Mouse (Mus musculus): ENCODE measurements around the gene Arhgap22.
A peak's percentile ranks its signal among the peaks of the same experiment; 100 is the strongest.

The Arhgap22 gene

GRCm38 (mm10) chr14:33215163-33215562 is 1.3 kb downstream of the Arhgap22 start:
- no peak for DNase-seq

- DNase-seq: no peak
Measured at GRCm38 (mm10) chr14:33216343-33217208, 2.8 kb downstream of the Arhgap22 start.

DNA sequence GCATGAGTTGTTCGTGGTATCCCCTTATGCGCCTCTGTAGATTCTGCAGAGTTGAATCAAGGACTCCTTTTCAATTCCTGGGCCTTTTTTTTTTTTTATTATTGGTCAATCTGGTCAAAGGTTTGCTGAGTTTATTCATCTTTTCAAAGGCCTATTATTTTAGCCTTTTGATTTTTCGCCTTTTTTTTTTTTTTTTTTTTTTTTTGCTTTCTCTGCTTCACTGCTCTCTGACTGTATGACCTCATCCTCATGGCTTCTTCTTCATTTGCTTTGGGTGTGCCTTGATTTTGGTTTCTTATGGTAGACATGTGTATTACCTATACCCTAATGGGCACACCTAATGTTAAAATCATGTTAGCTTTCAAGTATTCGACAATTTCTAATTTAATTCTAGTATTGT is 11.4 kb downstream of the Arhgap22 start:
- DNase-seq: no peak

DNA sequence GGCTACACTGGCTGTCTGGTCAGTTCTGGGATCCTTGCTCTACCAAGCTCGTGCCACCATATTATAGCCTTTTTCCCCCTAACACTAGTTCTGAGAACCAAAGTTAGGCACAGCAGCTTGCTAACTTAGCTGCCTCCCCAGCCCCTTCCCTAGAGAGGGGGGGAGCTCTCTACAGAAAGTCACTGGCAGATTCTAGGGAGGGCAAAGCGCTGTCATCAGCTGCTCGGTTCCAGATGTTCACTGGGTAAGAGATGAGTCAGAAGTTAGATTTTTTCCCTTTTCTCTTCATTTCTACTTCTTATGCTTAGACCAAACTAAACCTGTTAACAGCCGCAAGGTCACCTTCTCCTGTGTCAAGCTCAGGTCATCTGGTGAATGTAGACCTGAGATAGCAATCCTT is 16.8 kb downstream of the Arhgap22 start:
- DNase-seq: no peak

DNA sequence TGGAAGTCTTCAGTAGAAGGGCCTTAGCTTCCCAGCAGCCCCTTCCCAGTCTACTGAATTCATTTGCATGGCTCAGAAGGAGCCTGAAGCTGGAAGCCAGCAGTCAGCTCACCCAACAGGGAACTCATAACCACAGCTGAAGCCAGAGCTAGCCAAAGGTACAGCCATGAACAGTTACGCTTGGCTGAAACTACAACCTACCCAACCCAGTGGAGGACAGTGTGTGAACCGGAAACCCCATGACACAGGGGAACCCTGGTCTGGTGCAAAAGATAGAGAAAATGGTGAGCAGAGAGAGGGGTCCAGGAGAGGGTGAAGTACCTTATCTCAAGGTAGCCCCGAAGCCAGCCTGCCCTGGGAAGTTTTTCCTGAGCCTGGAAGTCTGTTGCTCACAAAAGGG is 17.5 kb downstream of the Arhgap22 start:
- no peak for DNase-seq

DNA sequence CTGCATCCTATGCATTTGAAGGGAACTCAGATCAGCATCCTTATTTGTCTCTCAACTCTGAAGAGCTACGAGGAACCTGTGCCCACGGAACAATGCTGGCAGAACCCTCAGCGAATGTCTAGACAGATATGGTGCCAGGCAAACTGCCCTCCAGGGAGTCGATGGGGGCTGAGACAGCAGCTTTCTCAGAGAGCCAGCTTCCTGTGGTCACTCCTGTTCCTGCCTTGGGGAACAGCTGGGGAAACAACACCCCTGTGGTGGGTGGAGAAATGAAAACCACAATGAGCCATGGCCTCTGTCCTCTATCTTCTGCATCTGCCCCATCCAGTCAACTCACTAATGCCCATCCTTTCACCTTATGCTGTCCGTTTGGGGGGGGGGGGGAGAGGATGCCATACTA is 18.2 kb downstream of the Arhgap22 start:
- DNase-seq: no peak

DNA sequence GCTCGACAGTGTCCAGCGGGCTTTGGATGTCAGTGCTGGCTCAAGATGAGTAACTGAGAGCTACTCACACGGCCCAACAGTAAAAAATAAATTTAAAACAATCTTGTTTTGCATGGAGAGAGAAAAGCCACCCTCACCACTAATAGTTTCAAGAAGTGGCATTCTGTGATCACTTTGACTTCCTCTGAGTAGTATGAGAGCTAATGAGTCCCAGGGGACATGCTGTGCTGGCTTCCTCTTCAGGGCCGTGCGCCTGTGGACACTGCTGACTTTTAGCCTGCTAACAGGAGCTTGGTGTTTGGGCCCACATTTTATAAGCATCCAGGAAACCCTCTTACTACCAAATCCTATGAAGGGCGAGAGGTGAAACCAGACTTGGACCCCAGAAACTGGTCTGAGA is 21.8 kb downstream of the Arhgap22 start:
- no peak for DNase-seq

DNA sequence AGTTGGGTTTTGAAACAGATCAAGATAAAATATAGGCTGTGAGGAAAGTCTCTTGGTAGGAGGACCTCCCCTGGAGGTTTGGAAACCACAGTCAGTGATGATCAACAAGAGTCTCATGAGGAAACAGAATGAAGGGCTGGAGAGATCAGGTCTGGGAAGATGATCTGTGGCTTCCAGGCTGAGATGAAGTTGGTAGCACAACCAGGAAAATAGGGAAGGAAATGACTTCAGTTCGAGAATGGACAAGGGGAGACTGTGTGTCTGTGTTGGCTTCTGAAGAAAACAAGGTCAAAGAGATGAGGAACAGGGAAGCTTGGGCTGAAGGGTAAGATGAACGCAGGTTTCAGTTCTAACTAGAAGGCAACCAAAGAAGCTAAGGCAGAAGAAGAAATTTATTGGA is 26.6 kb downstream of the Arhgap22 start:
- DNase-seq: no peak

DNA sequence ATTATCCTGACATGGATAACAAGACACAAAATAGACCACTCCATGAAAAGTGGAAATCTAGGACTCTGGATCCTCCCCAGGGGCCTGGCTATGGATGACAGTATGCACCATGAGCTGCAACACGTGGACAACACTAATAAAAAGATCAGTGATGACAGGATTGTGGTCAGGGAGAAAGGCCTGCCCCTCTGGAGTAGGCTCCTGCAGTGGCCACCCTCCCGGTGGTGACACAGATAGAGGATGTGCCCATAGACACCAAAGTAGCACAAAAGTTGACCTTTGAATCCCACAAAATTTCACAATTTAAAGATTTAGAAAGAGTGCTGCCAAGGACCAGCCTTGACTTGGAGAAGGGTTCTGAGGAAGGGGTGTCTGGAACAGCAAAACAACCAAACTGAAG is 29.4 kb downstream of the Arhgap22 start:
- no peak for DNase-seq

DNA sequence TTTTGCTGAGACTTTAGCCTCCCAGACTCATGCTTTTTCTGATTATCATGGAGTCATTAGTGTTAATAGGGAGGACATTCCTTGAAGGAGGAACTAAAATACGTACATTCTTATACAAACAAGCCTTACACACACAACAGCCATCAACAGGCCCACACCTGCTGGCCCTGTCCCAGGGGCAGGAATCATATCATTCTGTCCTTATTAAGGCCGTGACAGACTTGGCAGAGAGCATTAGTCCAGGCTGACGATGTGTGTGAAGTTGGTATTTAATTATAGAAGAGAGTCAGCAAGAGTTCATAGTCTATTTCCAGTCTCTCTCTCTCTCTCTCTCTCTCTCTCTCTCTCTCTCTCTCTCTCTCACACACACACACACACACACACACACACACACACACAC is 30.7 kb downstream of the Arhgap22 start:
- DNase-seq: no peak

- DNase-seq: no peak
Measured at GRCm38 (mm10) chr14:33244946-33245345, 31.1 kb downstream of the Arhgap22 start.

DNA sequence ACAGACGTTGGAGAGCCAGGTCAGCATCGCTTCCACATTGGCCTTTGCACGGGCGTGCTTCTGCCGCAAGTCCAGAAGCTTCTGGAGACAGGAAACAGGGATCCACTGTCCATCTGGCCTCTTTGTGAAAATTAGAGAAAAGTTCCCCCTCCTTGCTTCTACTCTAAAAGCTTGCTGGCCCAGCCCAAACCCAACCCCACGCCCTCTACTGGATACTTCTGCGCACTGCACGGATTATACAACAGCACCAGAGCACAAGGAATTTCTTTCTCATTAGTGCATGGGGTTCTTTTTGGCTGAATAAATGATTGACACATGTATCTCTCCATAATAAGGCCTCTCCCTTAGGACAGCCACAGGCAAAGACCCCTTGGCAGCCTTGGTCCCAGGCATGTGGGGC is 32.6 kb downstream of the Arhgap22 start:
- peak; percentile 49 for DNase-seq

- DNase-seq: peak; percentile 24
Measured at GRCm38 (mm10) chr14:33247623-33248022, 33.8 kb downstream of the Arhgap22 start.

GRCm38 (mm10) chr14:33248741-33249140 is 34.9 kb downstream of the Arhgap22 start:
- no peak for DNase-seq

- peak; percentile 63 for DNase-seq
Measured at GRCm38 (mm10) chr14:33250215-33250939, 36.6 kb downstream of the Arhgap22 start.

DNA sequence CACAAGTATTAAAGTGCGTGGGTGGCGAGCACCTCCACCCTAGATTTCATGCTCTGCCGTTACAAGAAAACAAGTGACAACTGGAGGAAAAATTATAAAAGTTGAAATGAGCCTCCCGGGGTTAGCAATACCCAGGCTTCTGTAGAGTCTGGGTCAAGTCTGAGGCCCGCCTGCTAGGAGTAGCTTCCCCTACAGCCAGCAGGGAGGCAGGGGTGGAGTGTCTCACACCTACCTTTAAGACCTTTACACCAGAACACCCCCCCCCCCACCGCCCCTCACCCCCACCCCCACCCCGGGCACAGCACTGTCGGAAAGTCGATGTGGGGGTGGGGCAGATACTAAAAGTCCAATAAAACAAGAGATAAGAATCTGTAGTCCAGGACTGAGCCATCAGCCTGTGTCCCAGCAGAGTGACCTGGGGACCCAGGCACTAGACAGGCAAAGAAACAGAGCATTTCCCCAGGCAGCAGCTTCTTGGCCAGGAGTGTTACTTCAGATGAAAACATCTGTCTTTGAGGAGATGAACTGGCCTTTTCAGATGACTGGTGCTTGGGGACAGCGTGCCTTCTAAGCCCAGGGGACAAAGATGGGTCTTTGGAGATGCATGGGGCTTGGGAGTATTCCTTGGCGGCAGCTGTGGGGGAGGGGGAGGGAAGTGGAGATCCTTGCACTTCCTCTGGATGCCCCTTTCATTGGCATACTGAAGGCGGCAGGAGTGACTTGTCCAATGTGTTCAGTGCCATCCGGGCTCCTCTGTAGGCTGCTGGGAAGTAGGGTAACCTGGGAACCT is 37.3 kb downstream of the Arhgap22 start:
- no peak for DNase-seq

- DNase-seq: no peak
Measured at GRCm38 (mm10) chr14:33258256-33258655, 44.4 kb downstream of the Arhgap22 start.

- DNase-seq: no peak
Measured at GRCm38 (mm10) chr14:33260131-33260530, 46.3 kb downstream of the Arhgap22 start.

DNA sequence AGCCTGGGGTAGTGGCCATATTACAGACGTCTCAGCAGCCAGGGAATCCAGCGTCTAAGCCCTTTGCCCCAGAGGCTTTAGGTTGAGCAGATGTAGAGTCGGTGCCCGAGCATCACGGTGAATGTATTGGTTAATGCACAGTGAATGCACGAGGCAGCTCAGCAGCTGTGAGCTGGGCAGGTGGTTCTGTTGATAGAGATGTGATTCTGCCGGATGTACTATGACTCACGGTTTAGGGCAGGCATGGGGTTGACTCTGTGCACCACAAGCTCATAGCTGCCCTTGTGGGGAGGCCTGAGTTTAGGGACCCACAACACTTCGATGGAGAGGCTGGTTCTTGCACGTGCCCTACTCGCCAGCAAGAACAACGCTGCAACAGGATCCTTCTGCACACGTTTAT is 51.0 kb downstream of the Arhgap22 start:
- DNase-seq: no peak

GRCm38 (mm10) chr14:33276240-33276639 is 62.4 kb downstream of the Arhgap22 start:
- no peak for DNase-seq

- DNase-seq: no peak
Measured at GRCm38 (mm10) chr14:33278374-33278773, 64.5 kb downstream of the Arhgap22 start.

DNA sequence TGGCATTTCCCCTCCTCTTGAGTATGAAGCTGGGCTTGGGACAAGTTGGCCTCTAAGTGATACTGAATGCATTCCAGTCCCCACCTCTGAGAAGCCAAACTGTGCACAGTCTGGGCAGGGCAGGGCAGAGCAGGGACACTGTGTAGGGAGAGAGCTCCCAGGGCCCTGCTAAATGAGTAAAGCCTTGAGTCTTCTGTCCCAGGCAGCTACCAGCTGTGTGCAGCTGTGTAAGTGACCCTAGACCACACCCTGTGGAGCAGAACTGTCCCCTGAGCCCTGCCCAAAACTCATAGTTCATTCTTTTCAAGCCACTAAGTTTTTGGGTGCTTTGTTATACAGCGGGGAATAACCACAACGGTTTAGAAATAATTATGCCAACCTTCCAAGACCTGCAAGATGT is 67.1 kb downstream of the Arhgap22 start:
- DNase-seq: no peak

DNA sequence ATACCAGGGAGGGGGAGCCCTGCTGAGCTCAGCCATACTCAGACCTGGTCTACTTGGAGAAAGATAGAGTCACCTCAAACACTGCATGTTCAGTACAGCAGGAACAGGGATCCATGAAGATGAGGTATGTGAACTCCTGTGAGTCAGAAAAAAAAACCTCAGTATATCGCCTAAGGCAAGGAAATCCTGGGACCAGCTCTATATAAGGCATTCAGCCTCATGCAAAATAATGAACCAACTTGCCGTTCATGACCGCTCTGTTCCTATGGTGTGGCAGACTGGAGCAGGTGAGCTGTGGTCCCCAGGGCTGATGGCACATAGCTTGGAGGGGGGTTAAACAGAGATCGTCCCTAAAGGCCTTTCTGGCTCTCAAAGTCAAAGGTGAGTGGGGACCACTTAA is 68.6 kb downstream of the Arhgap22 start:
- DNase-seq: no peak

GRCm38 (mm10) chr14:33287920-33288319 is 74.1 kb downstream of the Arhgap22 start:
- DNase-seq: no peak
